Mouse (Mus musculus): ENCODE results near the gene Lmln.

GRCm38 (mm10) chr16:33055655-33056054, 6.7 kb upstream of the Lmln start:
- TF ChIP-seq CTCF (conservative IDR thresholded peaks at IDR 0.05; ENCODE audit: low read length) (no peak), NANOG (IDR thresholded peaks at IDR 0.05; ENCODE audit: borderline replicate concordance, low read length) (no peak), POU5F1 (IDR thresholded peaks at IDR 0.05; ENCODE audit: borderline replicate concordance, low read length) (no peak)
